ENCODE assay signal across 9 mouse cellular contexts in the genomic region with DNA sequence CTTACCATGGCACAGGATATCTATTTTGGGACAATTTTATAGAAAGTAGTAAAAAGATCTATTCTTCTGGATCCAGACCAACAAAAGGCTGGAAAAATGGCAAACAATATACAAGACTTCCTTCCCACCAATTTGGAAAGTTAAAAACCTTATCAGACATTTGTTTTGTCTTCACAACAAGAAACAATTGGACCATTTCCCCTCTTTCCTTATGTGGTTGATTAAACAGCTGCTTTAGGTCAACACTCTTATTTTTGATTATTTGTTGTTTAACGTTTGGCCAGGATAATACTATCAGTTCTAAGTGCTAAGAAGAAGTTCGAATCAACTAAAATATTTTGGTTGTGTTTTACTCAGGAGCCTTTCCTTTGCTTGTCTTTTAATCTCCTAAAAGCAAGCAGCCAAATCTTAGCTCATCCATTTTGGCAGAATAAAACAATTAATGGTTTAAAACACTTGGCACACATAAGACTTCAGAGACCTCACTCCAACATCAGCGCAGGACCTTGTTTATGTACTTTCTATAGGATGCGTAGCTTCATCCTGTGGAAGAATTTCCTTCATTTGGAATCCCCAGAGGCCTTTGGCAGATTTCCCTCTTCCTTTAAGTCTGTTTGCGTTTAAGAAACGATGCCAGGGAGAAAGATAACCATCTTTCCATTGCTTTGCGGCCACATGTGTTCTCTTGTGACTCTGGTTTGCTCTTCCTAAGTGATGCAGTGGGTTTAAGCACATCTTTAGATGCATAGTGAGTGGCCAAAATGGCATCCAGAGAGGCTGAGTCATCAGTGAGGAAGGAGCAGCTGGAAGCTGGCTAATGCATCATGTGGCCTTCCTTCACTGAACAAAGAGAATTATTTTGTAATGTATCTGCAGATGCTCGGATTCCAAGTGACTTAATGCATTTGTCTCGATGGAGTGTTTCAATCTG.
DNase-seq lines count a peak whose midpoint lies in the region; ATAC-seq and TF ChIP-seq lines count a peak whose summit lies in the region.
"Had no signal": no experiment of that assay in that cellular context is flagged by ENCODE, and none has a peak within 500 bp of the region (broad histone marks: within the 10 kb centered on the region; RNA-seq: fewer than 3 reads in every experiment).

No protein-coding gene starts in this region.

- TF ChIP-seq CTCF in small intestine, adult 2 months (IDR thresholded peaks at IDR 0.05; ENCODE audit: extremely low read depth, insufficient read length, insufficient replicate concordance, low read depth, low read length): no peak

- ATAC-seq in embryonic facial prominence, embryonic 11.5 days (replicated peaks; ENCODE audit: insufficient number of reproducible peaks, low FRiP score, low TSS enrichment, low read depth): no peak
- no peak for ATAC-seq in midbrain, embryonic 14.5 days (ENCODE audit: low FRiP score, low TSS enrichment)
- ATAC-seq in midbrain, embryonic 13.5 days: no peak
- ATAC-seq in heart, embryonic 14.5 days (ENCODE audit: insufficient number of reproducible peaks, insufficient read depth, low FRiP score, low read depth): no peak; the same call in 1 of the 2 replicates
- ATAC-seq: CD4-positive, CD25-positive, alpha-beta regulatory T cell, adult 4 months had no signal

- no peak overlapping the region for H3K4me3 ChIP-seq in embryonic facial prominence, embryonic 11.5 days (ENCODE audit: low read depth, low read length)
- no peak overlapping the region for H3K4me3 ChIP-seq in embryonic facial prominence, embryonic 10.5 days
- no peak overlapping the region for H3K4me3 ChIP-seq in midbrain, embryonic 14.5 days (replicated peaks; ENCODE audit: low read depth, low read length)
- no peak overlapping the region for H3K4me3 ChIP-seq in midbrain, embryonic 13.5 days (replicated peaks)
- no peak overlapping the region for H3K4me3 ChIP-seq in heart, embryonic 14.5 days (ENCODE audit: control insufficient read depth in 1 of 2, insufficient read depth in 1 of 2, low read depth in 1 of 2, low read length in 2 of 2)
- H3K4me3 ChIP-seq in small intestine, adult 2 months (ENCODE audit: low read depth, low read length): no peak overlapping the region

- H3K27me3 ChIP-seq in embryonic facial prominence, embryonic 11.5 days (ENCODE audit: control insufficient read depth, insufficient read depth, low read length): no peaks in the 10 kb centered on the region
- no peaks in the 10 kb centered on the region for H3K27me3 ChIP-seq in embryonic facial prominence, embryonic 10.5 days (replicated peaks; ENCODE audit: low read depth, poor library complexity, severe bottlenecking)
- no peaks in the 10 kb centered on the region for H3K27me3 ChIP-seq in midbrain, embryonic 14.5 days (ENCODE audit: control insufficient read depth, insufficient read depth, low read length)
- no peaks in the 10 kb centered on the region for H3K27me3 ChIP-seq in midbrain, embryonic 13.5 days
- H3K27me3 ChIP-seq in heart, embryonic 14.5 days (ENCODE audit: control insufficient read depth, insufficient read depth, low read length): no peaks in the 10 kb centered on the region
- no peaks in the 10 kb centered on the region for H3K27me3 ChIP-seq in small intestine, adult 2 months (ENCODE audit: control insufficient read depth, insufficient read depth, low read length)

- no peak overlapping the region for H3K27ac ChIP-seq in embryonic facial prominence, embryonic 11.5 days (replicated peaks; ENCODE audit: low read depth, low read length)
- no peak overlapping the region for H3K27ac ChIP-seq in embryonic facial prominence, embryonic 10.5 days (replicated peaks)
- H3K27ac ChIP-seq in midbrain, embryonic 14.5 days (replicated peaks; ENCODE audit: low read depth, low read length): no peak overlapping the region
- H3K27ac ChIP-seq in midbrain, embryonic 13.5 days: no peak overlapping the region
- H3K27ac ChIP-seq in heart, embryonic 14.5 days (replicated peaks in 1 of 2; ENCODE audit: control insufficient read depth in 1 of 2, insufficient read depth in 1 of 2, low read depth in 2 of 2, low read length in 2 of 2): peak overlapping the region; percentile 25 to 78; a peak in 3 of 4 replicates
- peak overlapping the region; percentile 36; the same call in 1 of the 2 replicates for H3K27ac ChIP-seq in small intestine, adult 2 months (ENCODE audit: insufficient read depth, low read depth, low read length)

- H3K36me3 ChIP-seq in embryonic facial prominence, embryonic 11.5 days (replicated peaks; ENCODE audit: control insufficient read depth, insufficient read depth, low read depth, low read length): no peaks in the 10 kb centered on the region
- H3K36me3 ChIP-seq in embryonic facial prominence, embryonic 10.5 days (replicated peaks): no peaks in the 10 kb centered on the region
- no peaks in the 10 kb centered on the region for H3K36me3 ChIP-seq in midbrain, embryonic 14.5 days (ENCODE audit: control insufficient read depth, insufficient read depth, low read length)
- H3K36me3 ChIP-seq in midbrain, embryonic 13.5 days: no peaks in the 10 kb centered on the region
- H3K36me3 ChIP-seq in heart, embryonic 14.5 days (ENCODE audit: control insufficient read depth, insufficient read depth, low read length): no peaks in the 10 kb centered on the region
- no peaks in the 10 kb centered on the region for H3K36me3 ChIP-seq in small intestine, adult 2 months (ENCODE audit: control insufficient read depth, insufficient read depth, low read length)

- no peaks in the 10 kb centered on the region for H3K9me3 ChIP-seq in embryonic facial prominence, embryonic 11.5 days (replicated peaks; ENCODE audit: control insufficient read depth, low read length)
- no peaks in the 10 kb centered on the region for H3K9me3 ChIP-seq in embryonic facial prominence, embryonic 10.5 days
- no peaks in the 10 kb centered on the region for H3K9me3 ChIP-seq in midbrain, embryonic 14.5 days (ENCODE audit: control insufficient read depth, low read length)
- no peaks in the 10 kb centered on the region for H3K9me3 ChIP-seq in midbrain, embryonic 13.5 days
- no peaks in the 10 kb centered on the region for H3K9me3 ChIP-seq in heart, embryonic 14.5 days (ENCODE audit: control insufficient read depth, low read length)

- no peak overlapping the region for H3K9ac ChIP-seq in embryonic facial prominence, embryonic 11.5 days (replicated peaks; ENCODE audit: low read length)
- no peak overlapping the region for H3K9ac ChIP-seq in midbrain, embryonic 14.5 days (replicated peaks; ENCODE audit: low read length)
- no peak overlapping the region for H3K9ac ChIP-seq in midbrain, embryonic 13.5 days (replicated peaks)
- H3K9ac ChIP-seq in heart, embryonic 14.5 days (ENCODE audit: low read length): no peak overlapping the region

- peak; percentile 7 for DNase-seq in embryonic facial prominence, embryonic 11.5 days (ENCODE audit: low spot score)
- DNase-seq in embryonic facial prominence, embryonic 10.5 days (ENCODE audit: low spot score): no peak
- DNase-seq in midbrain, embryonic 14.5 days: peak; percentile 8
- no peak for DNase-seq in T-cell, adult 2 months (ENCODE audit: low spot score)
- DNase-seq in thymus, postnatal 10 days (ENCODE audit: low spot score in 2 of 2): no peak

- TF ChIP-seq POLR2A in small intestine, adult 2 months (IDR thresholded peaks at IDR 0.05; ENCODE audit: low read depth, low read length): no peak

- H3K4me1 ChIP-seq in embryonic facial prominence, embryonic 11.5 days (ENCODE audit: control insufficient read depth, insufficient read depth, low read length): no peaks in the 10 kb centered on the region
- peaks cover 3% of the 10 kb centered on the region; the same call in 1 of the 2 replicates for H3K4me1 ChIP-seq in embryonic facial prominence, embryonic 10.5 days
- H3K4me1 ChIP-seq in midbrain, embryonic 14.5 days (ENCODE audit: control insufficient read depth, insufficient read depth, low read length): no peaks in the 10 kb centered on the region
- no peaks in the 10 kb centered on the region for H3K4me1 ChIP-seq in midbrain, embryonic 13.5 days (replicated peaks)
- peaks cover 3 to 27% of the 10 kb centered on the region in 2 experiments for H3K4me1 ChIP-seq in heart, embryonic 14.5 days (ENCODE audit: control insufficient read depth in 2 of 2, insufficient read depth in 2 of 2, low read length in 2 of 2)
- peaks cover 9% of the 10 kb centered on the region for H3K4me1 ChIP-seq in small intestine, adult 2 months (ENCODE audit: control insufficient read depth, insufficient read depth, insufficient read length, low read length)

- 58% methylated on average over 9 of the region's 9 CpGs for WGBS in embryonic facial prominence, embryonic 11.5 days
- 64% methylated on average over 9 of the region's 9 CpGs for WGBS in embryonic facial prominence, embryonic 10.5 days
- 82% methylated on average over 9 of the region's 9 CpGs for WGBS in midbrain, embryonic 14.5 days
- WGBS in midbrain, embryonic 13.5 days: 81% methylated on average over 9 of the region's 9 CpGs
- WGBS in heart, embryonic 14.5 days: 55% methylated on average over 9 of the region's 9 CpGs
- 44% methylated on average over 9 of the region's 9 CpGs for WGBS in small intestine, adult 2 months

- no peak overlapping the region for H3K4me2 ChIP-seq in embryonic facial prominence, embryonic 11.5 days (ENCODE audit: low read depth, low read length)
- no peak overlapping the region for H3K4me2 ChIP-seq in midbrain, embryonic 14.5 days (ENCODE audit: low read length)
- H3K4me2 ChIP-seq in midbrain, embryonic 13.5 days (replicated peaks): no peak overlapping the region
- no peak overlapping the region for H3K4me2 ChIP-seq in heart, embryonic 14.5 days (ENCODE audit: low read length)

Comparison
In these comparisons a context has a peak if more than half of its experiments do, and no peak if none do; other contexts are left out.
1. DNase-seq: peak in embryonic facial prominence, embryonic 11.5 days (single experiment) and midbrain, embryonic 14.5 days (single experiment); none in embryonic facial prominence, embryonic 10.5 days (single experiment), T-cell, adult 2 months (single experiment) and thymus, postnatal 10 days (0 of 2).
2. H3K27ac ChIP-seq: peak in heart, embryonic 14.5 days (2 of 2) and small intestine, adult 2 months (single experiment); none in embryonic facial prominence, embryonic 11.5 days (single experiment), embryonic facial prominence, embryonic 10.5 days (single experiment), midbrain, embryonic 14.5 days (single experiment) and midbrain, embryonic 13.5 days (single experiment).